Mouse (Mus musculus): ENCODE measurements around the gene Sstr5. TPM values are rescaled to one million over a fixed set of nuclear protein-coding genes. Genes with fewer than 3 reads are reported as not detected.

Gene Sstr5
- total and polyA plus RNA-seq, 2 experiments from 2014 or later = 1.7 to 2.0 TPM

- Histone ChIP-seq H3K36me3 (ENCODE audit: insufficient read depth, low read length) (no peaks in the 10 kb centered on the region), H3K27ac (ENCODE audit: low read depth, low read length) (no peak overlapping the region), H3K4me3 (ENCODE audit: low read depth, low read length) (no peak overlapping the region), H3K4me1 (ENCODE audit: insufficient read depth, low read length) (peaks cover 5% of the 10 kb centered on the region; the same call in 1 of the 2 replicates), H3K9ac (replicated peaks; ENCODE audit: low read length, poor library complexity, severe bottlenecking) (no peak overlapping the region), H3K27me3 (ENCODE audit: insufficient read depth, low read length) (0 out of 2 replicates have a peak, but pooled peaks cover 4% of the 10 kb centered on the region), H3K9me3 (ENCODE audit: low read length) (no peaks in the 10 kb centered on the region), H3K4me2 (ENCODE audit: low read depth, low read length, poor library complexity, severe bottlenecking) (no peak overlapping the region)
- no peak for TF ChIP-seq CTCF (IDR thresholded peaks at IDR 0.05)
- DNase-seq (ENCODE audit: low spot score) = no peak
- 88% methylated on average over 12 of the region's 12 CpGs for WGBS
- no peak for ATAC-seq (ENCODE audit: low FRiP score)
These were observed 25.0 kb upstream of the Sstr5 start for GRCm38 (mm10) chr17:25522080-25522479.

GRCm38 (mm10) chr17:25520492-25520891 is 23.4 kb upstream of the Sstr5 start:
- H3K9me3 ChIP-seq (ENCODE audit: low read length) = no peaks in the 10 kb centered on the region
- WGBS = 48% methylated on average over 9 of the region's 9 CpGs
- no peak overlapping the region for H3K4me3 ChIP-seq (ENCODE audit: low read depth, low read length)
- no peak overlapping the region for H3K9ac ChIP-seq (replicated peaks; ENCODE audit: low read length, poor library complexity, severe bottlenecking)
- DNase-seq (ENCODE audit: low spot score) (no peak), ATAC-seq (ENCODE audit: low FRiP score) (no peak)
- no peaks in the 10 kb centered on the region for H3K36me3 ChIP-seq (ENCODE audit: insufficient read depth, low read length)
- H3K4me1 ChIP-seq (ENCODE audit: insufficient read depth, low read length) = peaks cover 5% of the 10 kb centered on the region; the same call in 1 of the 2 replicates
- no peak overlapping the region for H3K4me2 ChIP-seq (ENCODE audit: low read depth, low read length, poor library complexity, severe bottlenecking)
- no peak for TF ChIP-seq CTCF (IDR thresholded peaks at IDR 0.05)
- H3K27me3 ChIP-seq (ENCODE audit: insufficient read depth, low read length) = 0 out of 2 replicates have a peak, but pooled peaks cover 4% of the 10 kb centered on the region
- H3K27ac ChIP-seq (ENCODE audit: low read depth, low read length) = no peak overlapping the region

DNA sequence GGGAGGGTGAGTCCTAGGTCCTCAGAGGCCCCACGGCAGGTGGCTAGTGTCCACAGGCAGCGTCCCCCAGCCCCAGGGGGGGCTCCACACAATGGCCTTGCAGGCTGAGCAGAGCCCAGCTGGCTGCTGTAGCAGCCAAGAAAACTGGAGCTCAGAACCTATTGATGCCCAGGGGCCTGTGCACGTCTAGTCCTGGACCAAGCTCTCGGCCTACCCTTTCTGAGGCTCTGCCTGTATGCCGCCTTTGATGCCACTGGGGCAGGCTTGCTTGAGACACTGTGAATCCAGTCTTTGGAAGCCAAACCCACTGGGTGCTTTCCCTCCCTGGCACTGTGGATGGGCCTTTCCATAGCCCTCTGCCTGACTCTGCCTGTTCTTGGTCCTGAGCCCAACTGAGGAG is 22.4 kb upstream of the Sstr5 start:
- no peak for TF ChIP-seq CTCF (IDR thresholded peaks at IDR 0.05)
- ATAC-seq (ENCODE audit: low FRiP score) (0 out of 2 replicates have a peak, but pooled peaks have one; percentile 38), DNase-seq (ENCODE audit: low spot score) (peak; percentile 53)

GRCm38 (mm10) chr17:25518144-25518543 is 21.1 kb upstream of the Sstr5 start:
- no peak for TF ChIP-seq CTCF (IDR thresholded peaks at IDR 0.05)

More for the DNA sequence above, 22.4 kb upstream of the Sstr5 start:
- H3K4me1 ChIP-seq (ENCODE audit: insufficient read depth, low read length) = peaks cover 5% of the 10 kb centered on the region; the same call in 1 of the 2 replicates
- 0 out of 2 replicates have a peak, but pooled peaks cover under 1% of the 10 kb centered on the region for H3K27me3 ChIP-seq (ENCODE audit: insufficient read depth, low read length)
- H3K36me3 ChIP-seq (ENCODE audit: insufficient read depth, low read length) = no peaks in the 10 kb centered on the region
- no peak overlapping the region for H3K4me3 ChIP-seq (ENCODE audit: low read depth, low read length)
- H3K9ac ChIP-seq (replicated peaks; ENCODE audit: low read length, poor library complexity, severe bottlenecking) = no peak overlapping the region; the same call in 1 of the 2 replicates
- H3K9me3 ChIP-seq (ENCODE audit: low read length) = no peaks in the 10 kb centered on the region
- H3K4me2 ChIP-seq (ENCODE audit: low read depth, low read length, poor library complexity, severe bottlenecking) = no peak overlapping the region
- 45% methylated on average over 5 of the region's 5 CpGs for WGBS
- H3K27ac ChIP-seq (ENCODE audit: low read depth, low read length) = no peak overlapping the region

DNA sequence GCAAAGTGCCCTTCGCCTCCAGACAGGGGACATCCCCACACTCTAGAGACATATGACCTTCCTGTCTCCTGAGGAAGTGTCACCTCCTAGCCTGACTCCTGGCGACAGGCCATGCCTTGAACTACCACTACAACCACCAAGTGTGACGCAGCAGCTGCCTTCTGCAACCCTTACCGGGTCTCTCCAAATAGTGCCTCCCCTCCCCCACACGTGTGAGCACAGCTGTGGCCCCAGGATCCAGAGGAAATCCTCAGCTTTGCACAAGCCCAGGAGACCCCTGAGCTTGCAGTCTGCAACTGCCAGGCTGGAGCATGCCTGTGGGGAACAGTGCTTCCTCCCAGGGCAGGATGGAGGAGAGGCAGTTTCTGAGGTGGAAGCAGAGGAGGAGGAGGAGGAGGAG is 19.2 kb upstream of the Sstr5 start:
- no peak overlapping the region for H3K4me3 ChIP-seq (ENCODE audit: low read depth, low read length)

More at GRCm38 (mm10) chr17:25518144-25518543, 21.1 kb upstream of the Sstr5 start:
- Histone ChIP-seq H3K27ac (ENCODE audit: low read depth, low read length) (0 out of 2 replicates have a peak overlapping the region, but pooled peaks have one; percentile 26), H3K27me3 (ENCODE audit: insufficient read depth, low read length) (no peaks in the 10 kb centered on the region), H3K4me1 (ENCODE audit: insufficient read depth, low read length) (peaks cover 5% of the 10 kb centered on the region; the same call in 1 of the 2 replicates), H3K36me3 (ENCODE audit: insufficient read depth, low read length) (no peaks in the 10 kb centered on the region), H3K4me3 (ENCODE audit: low read depth, low read length) (no peak overlapping the region), H3K9me3 (ENCODE audit: low read length) (no peaks in the 10 kb centered on the region), H3K4me2 (ENCODE audit: low read depth, low read length, poor library complexity, severe bottlenecking) (no peak overlapping the region), H3K9ac (replicated peaks; ENCODE audit: low read length, poor library complexity, severe bottlenecking) (no peak overlapping the region)
- peak; percentile 53 for DNase-seq (ENCODE audit: low spot score)
- whole genome bisulfite sequencing = 51% methylated on average over 17 of the region's 17 CpGs
- ATAC-seq (ENCODE audit: low FRiP score) = peak; percentile 82

GRCm38 (mm10) chr17:25514055-25514454 is 17.0 kb upstream of the Sstr5 start:
- Histone ChIP-seq H3K4me1 (ENCODE audit: insufficient read depth, low read length) (no peaks in the 10 kb centered on the region), H3K9ac (replicated peaks; ENCODE audit: low read length, poor library complexity, severe bottlenecking) (no peak overlapping the region), H3K36me3 (ENCODE audit: insufficient read depth, low read length) (no peaks in the 10 kb centered on the region), H3K4me2 (ENCODE audit: low read depth, low read length, poor library complexity, severe bottlenecking) (no peak overlapping the region), H3K9me3 (ENCODE audit: low read length) (no peaks in the 10 kb centered on the region), H3K4me3 (ENCODE audit: low read depth, low read length) (no peak overlapping the region), H3K27me3 (ENCODE audit: insufficient read depth, low read length) (no peaks in the 10 kb centered on the region), H3K27ac (ENCODE audit: low read depth, low read length) (no peak overlapping the region)
- ATAC-seq (ENCODE audit: low FRiP score) = no peak
- 96% methylated on average over 2 of the region's 2 CpGs for WGBS
- TF ChIP-seq CTCF (IDR thresholded peaks at IDR 0.05) = no peak
- no peak for DNase-seq (ENCODE audit: low spot score)

More for the DNA sequence above, 19.2 kb upstream of the Sstr5 start:
- no peak for ATAC-seq (ENCODE audit: low FRiP score)
- no peaks in the 10 kb centered on the region for H3K9me3 ChIP-seq (ENCODE audit: low read length)
- H3K27me3 ChIP-seq (ENCODE audit: insufficient read depth, low read length) = no peaks in the 10 kb centered on the region
- no peak overlapping the region for H3K4me2 ChIP-seq (ENCODE audit: low read depth, low read length, poor library complexity, severe bottlenecking)
- 59% methylated on average over 5 of the region's 5 CpGs for WGBS
- no peaks in the 10 kb centered on the region for H3K36me3 ChIP-seq (ENCODE audit: insufficient read depth, low read length)
- DNase-seq (ENCODE audit: low spot score) = no peak
- peaks cover 5% of the 10 kb centered on the region; the same call in 1 of the 2 replicates for H3K4me1 ChIP-seq (ENCODE audit: insufficient read depth, low read length)
- H3K27ac ChIP-seq (ENCODE audit: low read depth, low read length) = no peak overlapping the region
- TF ChIP-seq CTCF (IDR thresholded peaks at IDR 0.05) = no peak
- H3K9ac ChIP-seq (replicated peaks; ENCODE audit: low read length, poor library complexity, severe bottlenecking) = no peak overlapping the region

All from midbrain, postnatal 0 days (tissue).